Mouse (Mus musculus): ENCODE results near the gene Tmem116. TPM values are rescaled to one million over a fixed set of nuclear protein-coding genes. Genes with fewer than 3 reads are reported as not detected.
"Not testable (repeated sequence)": the region's sequence is repeated elsewhere in the genome, so short reads cannot be mapped to it uniquely, and the experiment has no call there.

Gene Tmem116
- polyA plus RNA-seq, 1 experiment from 2014 or later: 1.4 TPM

DNA sequence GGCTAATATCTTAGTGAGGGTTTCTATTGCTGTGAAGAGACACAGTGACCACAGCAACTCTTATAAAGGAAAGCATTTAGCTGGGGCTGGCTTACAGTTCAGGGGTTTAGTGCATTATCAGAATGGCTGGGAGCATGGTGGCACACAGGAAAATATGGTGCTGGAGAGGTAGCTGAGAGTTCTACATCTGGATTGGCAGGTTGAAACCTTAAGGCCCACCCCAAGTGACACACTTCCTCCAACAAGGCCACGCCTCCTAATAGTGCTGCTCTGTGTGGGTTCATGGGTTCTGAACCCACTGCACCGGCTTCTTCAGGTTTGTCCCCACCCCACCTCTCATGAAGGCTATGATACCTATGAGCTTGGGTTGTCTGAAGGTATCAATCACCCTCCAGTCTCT, 20.7 kb downstream of the Tmem116 start:
- Histone ChIP-seq H3K36me3 (no peaks in the 10 kb centered on the region), H3K4me3 (no peak overlapping the region), H3K9me3 (replicated peaks) (no peaks in the 10 kb centered on the region), H3K4me1 (peaks cover 6% of the 10 kb centered on the region; the same call in 1 of the 2 replicates), H3K27ac (replicated peaks) (no peak overlapping the region), H3K27me3 (ENCODE audit: low read depth, poor library complexity, severe bottlenecking) (no peaks in the 10 kb centered on the region)
- no peak for DNase-seq (ENCODE audit: low spot score)
- WGBS: 89% methylated on average over 2 of the region's 2 CpGs

DNA sequence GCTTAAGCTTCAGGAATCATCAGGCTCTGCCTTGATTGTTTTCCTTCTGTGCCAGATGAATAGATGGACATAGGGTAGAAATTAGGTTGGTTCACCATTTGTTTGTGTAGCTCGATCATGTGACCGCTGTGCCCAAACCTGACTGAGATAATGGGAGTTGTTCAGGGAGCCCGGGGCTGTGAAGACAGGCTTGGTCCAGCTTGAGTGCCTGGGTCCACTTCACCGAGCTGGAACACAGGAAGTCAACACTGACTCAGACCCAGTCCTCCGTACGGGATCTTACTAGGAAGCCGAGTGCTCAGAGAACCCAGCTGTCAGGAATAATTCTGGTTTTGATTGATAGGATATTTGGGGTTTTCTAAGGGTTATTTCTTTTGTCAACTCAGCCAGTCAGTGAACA, 22.9 kb downstream of the Tmem116 start:
- Histone ChIP-seq H3K27ac (replicated peaks) (no peak overlapping the region), H3K4me3 (no peak overlapping the region), H3K27me3 (ENCODE audit: low read depth, poor library complexity, severe bottlenecking) (no peaks in the 10 kb centered on the region), H3K36me3 (no peaks in the 10 kb centered on the region), H3K4me1 (peaks cover 6% of the 10 kb centered on the region; the same call in 1 of the 2 replicates), H3K9me3 (replicated peaks) (no peaks in the 10 kb centered on the region)
- no peak for DNase-seq (ENCODE audit: low spot score)
- WGBS: 70% methylated on average over 7 of the region's 7 CpGs

- Histone ChIP-seq H3K4me1 (peaks cover 6% of the 10 kb centered on the region; the same call in 1 of the 2 replicates), H3K27me3 (ENCODE audit: low read depth, poor library complexity, severe bottlenecking) (no peaks in the 10 kb centered on the region), H3K9me3 (replicated peaks) (no peaks in the 10 kb centered on the region), H3K4me3 (no peak overlapping the region), H3K36me3 (no peaks in the 10 kb centered on the region), H3K27ac (replicated peaks) (no peak overlapping the region)
- 83% methylated on average over 1 of the region's 1 CpGs for WGBS
- no peak for DNase-seq (ENCODE audit: low spot score)
Measured at GRCm38 (mm10) chr5:121476040-121476439, 24.3 kb downstream of the Tmem116 start.

DNA sequence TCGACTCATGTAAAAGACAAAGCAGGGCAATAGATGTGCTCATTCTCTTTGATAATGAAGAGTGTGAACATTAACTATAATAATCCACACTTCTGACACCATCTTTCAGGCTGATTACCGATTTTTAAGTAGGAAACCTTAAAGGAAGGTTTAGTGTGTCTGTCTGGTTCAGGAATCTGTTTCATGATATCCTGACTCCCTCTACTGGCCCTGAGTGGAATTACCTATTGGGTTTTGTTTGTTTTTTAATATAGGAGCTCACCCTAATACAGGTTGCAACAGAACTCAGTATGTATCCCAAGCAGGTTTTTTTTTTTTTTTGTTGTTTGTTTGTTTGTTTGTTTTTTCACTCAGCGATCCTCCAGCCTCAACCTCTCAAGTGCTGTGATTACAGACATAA, 26.0 kb downstream of the Tmem116 start:
- 45% methylated on average over 3 of the region's 3 CpGs for WGBS
- DNase-seq (ENCODE audit: low spot score): no peak
- Histone ChIP-seq H3K27ac (replicated peaks) (no peak overlapping the region), H3K27me3 (ENCODE audit: low read depth, poor library complexity, severe bottlenecking) (no peaks in the 10 kb centered on the region), H3K36me3 (no peaks in the 10 kb centered on the region), H3K4me3 (no peak overlapping the region), H3K4me1 (peaks cover 6% of the 10 kb centered on the region; the same call in 1 of the 2 replicates), H3K9me3 (replicated peaks) (no peaks in the 10 kb centered on the region)

DNA sequence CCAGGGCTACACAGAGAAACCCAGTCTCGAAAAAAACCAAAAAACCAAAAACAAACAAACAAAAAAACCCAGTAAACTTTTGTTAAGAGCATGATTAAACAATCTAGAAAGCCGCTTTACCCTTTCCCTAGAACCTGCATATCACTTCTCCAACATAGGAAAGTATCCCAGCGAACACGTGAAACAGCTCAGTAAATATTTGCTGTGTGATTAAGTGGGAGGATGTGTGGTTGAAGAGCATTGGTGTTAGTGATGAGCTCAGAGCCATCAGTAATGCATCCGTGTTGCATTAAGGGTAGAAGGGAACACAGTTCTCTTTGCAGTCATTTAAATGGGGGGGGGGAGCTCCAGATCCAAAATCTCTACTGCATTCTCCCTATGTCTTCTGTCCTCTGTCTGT, 33.1 kb downstream of the Tmem116 start:
- WGBS: 82% methylated on average over 5 of the region's 5 CpGs
- DNase-seq (ENCODE audit: low spot score): no peak

GRCm38 (mm10) chr5:121493305-121493704, 41.6 kb downstream of the Tmem116 start:
- Histone ChIP-seq H3K36me3 (no peaks in the 10 kb centered on the region), H3K27ac (replicated peaks) (no peak overlapping the region), H3K9me3 (replicated peaks) (no peaks in the 10 kb centered on the region), H3K27me3 (ENCODE audit: low read depth, poor library complexity, severe bottlenecking) (no peaks in the 10 kb centered on the region), H3K4me1 (no peaks in the 10 kb centered on the region), H3K4me3 (no peak overlapping the region)
- no peak for DNase-seq (ENCODE audit: low spot score)
- WGBS: 79% methylated on average over 8 of the region's 8 CpGs

More for the DNA sequence above, 33.1 kb downstream of the Tmem116 start:
- Histone ChIP-seq H3K36me3 (no peaks in the 10 kb centered on the region), H3K9me3 (replicated peaks) (no peaks in the 10 kb centered on the region), H3K4me3 (no peak overlapping the region), H3K27ac (replicated peaks) (no peak overlapping the region), H3K27me3 (ENCODE audit: low read depth, poor library complexity, severe bottlenecking) (no peaks in the 10 kb centered on the region), H3K4me1 (no peaks in the 10 kb centered on the region)

GRCm38 (mm10) chr5:121500719-121501118, 49.0 kb downstream of the Tmem116 start:
- WGBS: 80% methylated on average over 7 of the region's 7 CpGs
- no peak overlapping the region for H3K4me3 ChIP-seq
- H3K9me3 ChIP-seq (replicated peaks): no peaks in the 10 kb centered on the region
- H3K4me1 ChIP-seq: no peaks in the 10 kb centered on the region
- no peak overlapping the region for H3K27ac ChIP-seq (replicated peaks)
- DNase-seq (ENCODE audit: low spot score): no peak
- no peaks in the 10 kb centered on the region for H3K27me3 ChIP-seq (ENCODE audit: low read depth, poor library complexity, severe bottlenecking)
- no peaks in the 10 kb centered on the region for H3K36me3 ChIP-seq

GRCm38 (mm10) chr5:121501424-121501996, 49.8 kb downstream of the Tmem116 start:
- H3K36me3 ChIP-seq; H3K4me3 ChIP-seq; H3K4me1 ChIP-seq; H3K27ac ChIP-seq (replicated peaks); H3K9me3 ChIP-seq (replicated peaks); H3K27me3 ChIP-seq (ENCODE audit: low read depth, poor library complexity, severe bottlenecking); DNase-seq (ENCODE audit: low spot score): not testable (repeated sequence)
- WGBS: 81% methylated on average over 11 of the region's 17 CpGs

DNA sequence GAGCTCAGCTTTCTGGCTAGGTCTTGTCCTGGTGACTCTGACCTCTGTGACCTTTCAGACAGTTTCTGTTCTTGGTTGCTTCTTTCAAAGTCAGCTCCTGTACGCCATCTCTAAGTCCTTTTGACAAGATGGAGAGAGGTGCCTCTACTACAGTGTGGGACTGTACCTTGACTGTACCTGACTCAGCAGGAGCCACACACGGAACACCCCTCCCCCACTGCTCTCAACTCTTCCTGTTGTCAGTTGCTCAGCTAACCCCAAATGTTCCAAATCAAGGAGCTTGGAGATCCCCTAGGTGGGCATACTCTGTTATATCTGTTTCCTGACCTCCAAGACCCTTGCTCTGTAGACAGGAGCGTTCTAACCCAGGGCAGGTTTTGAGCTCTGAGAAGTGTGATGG, 51.5 kb downstream of the Tmem116 start, which contains the start of gene Adam1b:
Gene Adam1b (minus strand): TSS at position 205 of the 400 bp plus-strand sequence.
- Histone ChIP-seq H3K27ac (replicated peaks) (no peak within 1 kb of the TSS), H3K4me3 (no peak within 1 kb of the TSS), H3K36me3 (no peaks in the 10 kb centered on the region), H3K27me3 (ENCODE audit: low read depth, poor library complexity, severe bottlenecking) (no peaks in the 10 kb centered on the region), H3K4me1 (no peaks in the 10 kb centered on the region), H3K9me3 (replicated peaks) (no peaks in the 10 kb centered on the region)
- DNase-seq (ENCODE audit: low spot score): no peak
- WGBS: 88% methylated on average over 3 of the region's 3 CpGs

- H3K36me3 ChIP-seq: no peaks in the 10 kb centered on the region
- H3K27me3 ChIP-seq (ENCODE audit: low read depth, poor library complexity, severe bottlenecking): no peaks in the 10 kb centered on the region
- no peak for DNase-seq (ENCODE audit: low spot score)
- H3K27ac ChIP-seq (replicated peaks): no peak overlapping the region
- H3K9me3 ChIP-seq (replicated peaks): no peaks in the 10 kb centered on the region
- H3K4me1 ChIP-seq: no peaks in the 10 kb centered on the region
- 91% methylated on average over 1 of the region's 1 CpGs for WGBS
- H3K4me3 ChIP-seq: no peak overlapping the region
Measured at GRCm38 (mm10) chr5:121506846-121507245, 55.2 kb downstream of the Tmem116 start.

DNA sequence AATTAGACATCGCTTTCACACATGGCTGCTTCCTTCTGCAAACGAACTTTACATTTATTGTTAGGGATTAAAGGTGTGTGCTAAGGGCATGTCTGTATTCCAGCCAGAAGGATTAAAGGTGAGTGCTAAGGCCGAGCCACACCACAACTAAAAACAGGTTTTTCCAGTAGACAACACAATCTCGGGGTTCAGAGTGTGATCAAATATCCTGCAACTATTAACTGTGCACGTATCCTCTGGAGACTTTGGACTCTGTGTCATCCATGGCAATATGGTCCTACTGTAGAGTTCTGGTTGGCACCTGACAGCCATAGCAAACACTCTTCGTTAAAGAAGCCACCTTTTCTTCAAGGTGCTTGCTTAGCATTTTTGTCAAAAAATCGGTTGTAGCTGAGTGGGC, 58.3 kb downstream of the Tmem116 start:
- no peaks in the 10 kb centered on the region for H3K27me3 ChIP-seq (ENCODE audit: low read depth, poor library complexity, severe bottlenecking)
- no peak overlapping the region for H3K27ac ChIP-seq (replicated peaks)
- 89% methylated on average over 7 of the region's 7 CpGs for WGBS
- H3K4me3 ChIP-seq: no peak overlapping the region
- H3K9me3 ChIP-seq (replicated peaks): no peaks in the 10 kb centered on the region
- no peaks in the 10 kb centered on the region for H3K4me1 ChIP-seq
- H3K36me3 ChIP-seq: no peaks in the 10 kb centered on the region
- no peak for DNase-seq (ENCODE audit: low spot score)

GRCm38 (mm10) chr5:121518983-121519382, 67.3 kb downstream of the Tmem116 start:
- DNase-seq (ENCODE audit: low spot score): no peak
- Histone ChIP-seq H3K27ac (replicated peaks) (no peak overlapping the region), H3K27me3 (ENCODE audit: low read depth, poor library complexity, severe bottlenecking) (no peaks in the 10 kb centered on the region), H3K4me3 (no peak overlapping the region), H3K36me3 (peaks cover 63% of the 10 kb centered on the region), H3K4me1 (no peaks in the 10 kb centered on the region), H3K9me3 (replicated peaks) (no peaks in the 10 kb centered on the region)
- 95% methylated on average over 9 of the region's 9 CpGs for WGBS

- whole genome bisulfite sequencing: 91% methylated on average over 11 of the region's 17 CpGs
- not testable (repeated sequence) for DNase-seq (ENCODE audit: low spot score); H3K4me3 ChIP-seq; H3K4me1 ChIP-seq; H3K27ac ChIP-seq (replicated peaks); H3K9me3 ChIP-seq (replicated peaks); H3K27me3 ChIP-seq (ENCODE audit: low read depth, poor library complexity, severe bottlenecking)
- peaks cover 71% of the 10 kb centered on the region for H3K36me3 ChIP-seq
Measured at GRCm38 (mm10) chr5:121519758-121520157, 68.1 kb downstream of the Tmem116 start.
